Mouse (Mus musculus) heart, embryonic 16.5 days (tissue): ENCODE data around the gene Dusp5. TPM values are rescaled to one million over a fixed set of nuclear protein-coding genes. Genes with fewer than 3 reads are reported as not detected.
A peak's percentile ranks its signal among the peaks of the same experiment; 100 is the strongest.
"Not testable (repeated sequence)": the region's sequence is repeated elsewhere in the genome, so short reads cannot be mapped to it uniquely, and the experiment has no call there.

Source experiments
- ATAC-seq: fragments of 200-750 bp; cut with Nextera tagmentation; replicated peaks from 2 replicates; pipeline ENCODE4 v1.8.0; 2017; ENCODE audit warnings: moderate number of reproducible peaks; ENCODE audit not compliant: insufficient read depth, low FRiP score; ENCODE audit errors: extremely low read depth
- H3K27ac ChIP-seq: fragments of 300-500 bp; sonication (generic); 2 replicates; pipeline ENCODE4 v1.5.1; 2014; ENCODE audit warnings: mild to moderate bottlenecking, low read length, control low read depth, moderate library complexity
- H3K27me3 ChIP-seq: fragments of 300-500 bp; sonication (generic); 2 replicates; pipeline ENCODE4 v1.6.1; 2014; ENCODE audit warnings: low read length, mixed read lengths; ENCODE audit not compliant: control insufficient read depth, insufficient read depth
- H3K36me3 ChIP-seq: fragments of 300-500 bp; sonication (generic); 2 replicates; pipeline ENCODE4 v1.6.1; 2014; ENCODE audit not compliant: control insufficient read depth, insufficient read depth
- H3K4me1 ChIP-seq: fragments of 300-500 bp; sonication (generic); 2 replicates; pipeline ENCODE4 v1.6.1; 2014; ENCODE audit warnings: low read length, mixed read lengths; ENCODE audit not compliant: control insufficient read depth, insufficient read depth
- H3K4me2 ChIP-seq: fragments of 300-500 bp; sonication (generic); 2 replicates; pipeline ENCODE4 v1.6.1; 2014; ENCODE audit warnings: low read depth, mild to moderate bottlenecking, control low read depth, low read length
- H3K4me3 ChIP-seq: fragments of 300-500 bp; sonication (generic); 2 replicates; pipeline ENCODE4 v1.5.1; 2014; ENCODE audit warnings: mild to moderate bottlenecking, control low read depth, low read length
- H3K9ac ChIP-seq: fragments of 300-500 bp; sonication (generic); 2 replicates; pipeline ENCODE4 v1.6.1; 2014; ENCODE audit warnings: low read length, control low read depth
- H3K9me3 ChIP-seq: fragments of 300-500 bp; sonication (generic); replicated peaks from 2 replicates; pipeline ENCODE4 v1.6.1; 2016; ENCODE audit warnings: low read length; ENCODE audit not compliant: control insufficient read depth
- WGBS: fragments of 180-500 bp; shearing (Covaris S2); extraction: QIAGEN DNeasy Blood & Tissue Kit; methylation state at CpG from one replicate; pipeline ENCODE4 v1.1.7; 2014; 5-methylcytosine and 5-hydroxymethylcytosine counted together
- polyA plus RNA-seq: library from polyadenylated mRNA; unstranded; fragments of >200 nt; fragmentation: Nextera tagmentation; extraction: Ambion mirVana; gene quantifications from 2 replicates; pipeline ENCODE4 v1.2.1, GENCODE M21; 2015

Dusp5 gene
- polyA plus RNA-seq, 1 experiment from 2014 or later: 11.5 TPM

GRCm38 (mm10) chr19:53492528-53492927, 36.4 kb upstream of the Dusp5 start:
- no peaks in the 10 kb centered on the region for H3K36me3 ChIP-seq
- H3K27me3 ChIP-seq: no peaks in the 10 kb centered on the region
- H3K9ac ChIP-seq: no peak overlapping the region
- no peak for ATAC-seq
- H3K27ac ChIP-seq: no peak overlapping the region
- WGBS: 47% methylated on average over 4 of the region's 4 CpGs
- peaks cover 12% of the 10 kb centered on the region for H3K4me1 ChIP-seq
- H3K9me3 ChIP-seq: no peaks in the 10 kb centered on the region
- H3K4me3 ChIP-seq: no peak overlapping the region
- H3K4me2 ChIP-seq: no peak overlapping the region

GRCm38 (mm10) chr19:53493866-53494265, 35.0 kb upstream of the Dusp5 start:
- H3K4me3 ChIP-seq: no peak overlapping the region
- H3K9ac ChIP-seq: no peak overlapping the region
- no peaks in the 10 kb centered on the region for H3K36me3 ChIP-seq
- WGBS: 33% methylated on average over 5 of the region's 5 CpGs
- H3K4me2 ChIP-seq: no peak overlapping the region
- ATAC-seq: peak; percentile 88
- H3K27ac ChIP-seq: peak overlapping the region; percentile 82
- no peaks in the 10 kb centered on the region for H3K9me3 ChIP-seq
- no peaks in the 10 kb centered on the region for H3K27me3 ChIP-seq
- peaks cover 12% of the 10 kb centered on the region for H3K4me1 ChIP-seq

GRCm38 (mm10) chr19:53497910-53498309, 31.0 kb upstream of the Dusp5 start:
- no peak for ATAC-seq
- Histone ChIP-seq H3K27me3 (no peaks in the 10 kb centered on the region), H3K4me2 (no peak overlapping the region), H3K27ac (no peak overlapping the region), H3K4me3 (no peak overlapping the region), H3K36me3 (no peaks in the 10 kb centered on the region), H3K9me3 (no peaks in the 10 kb centered on the region), H3K9ac (no peak overlapping the region), H3K4me1 (peaks cover 16% of the 10 kb centered on the region)
- 63% methylated on average over 3 of the region's 3 CpGs for WGBS

- H3K9me3 ChIP-seq: no peaks in the 10 kb centered on the region
- 81% methylated on average over 8 of the region's 8 CpGs for WGBS
These were observed 29.9 kb upstream of the Dusp5 start for GRCm38 (mm10) chr19:53499049-53499448.

GRCm38 (mm10) chr19:53499451-53499940, 29.4 kb upstream of the Dusp5 start:
- no peak overlapping the region for H3K27ac ChIP-seq
- ATAC-seq: no peak
- H3K4me1 ChIP-seq: peaks cover 16% of the 10 kb centered on the region
- H3K27me3 ChIP-seq: no peaks in the 10 kb centered on the region
- H3K36me3 ChIP-seq: no peaks in the 10 kb centered on the region
- no peak overlapping the region for H3K9ac ChIP-seq
- 92% methylated on average over 4 of the region's 4 CpGs for WGBS
- no peaks in the 10 kb centered on the region for H3K9me3 ChIP-seq
- H3K4me3 ChIP-seq: no peak overlapping the region
- H3K4me2 ChIP-seq: no peak overlapping the region

More at GRCm38 (mm10) chr19:53499049-53499448, 29.9 kb upstream of the Dusp5 start:
- no peaks in the 10 kb centered on the region for H3K36me3 ChIP-seq
- ATAC-seq: no peak
- no peaks in the 10 kb centered on the region for H3K27me3 ChIP-seq
- no peak overlapping the region for H3K4me2 ChIP-seq
- no peak overlapping the region for H3K9ac ChIP-seq
- H3K27ac ChIP-seq: no peak overlapping the region
- H3K4me3 ChIP-seq: no peak overlapping the region
- H3K4me1 ChIP-seq: peaks cover 16% of the 10 kb centered on the region

GRCm38 (mm10) chr19:53500298-53501006, 28.5 kb upstream of the Dusp5 start:
- Histone ChIP-seq H3K36me3 (no peaks in the 10 kb centered on the region), H3K4me2 (no peak overlapping the region; the same call in 1 of the 2 replicates), H3K27ac (no peak overlapping the region), H3K9me3 (no peaks in the 10 kb centered on the region), H3K4me3 (no peak overlapping the region), H3K27me3 (no peaks in the 10 kb centered on the region), H3K9ac (0 out of 2 replicates have a peak overlapping the region, but pooled peaks have one; percentile 13), H3K4me1 (peaks cover 22% of the 10 kb centered on the region)
- WGBS: 54% methylated on average over 25 of the region's 25 CpGs
- ATAC-seq: peak; percentile 42

- H3K36me3 ChIP-seq, H3K4me3 ChIP-seq, H3K27me3 ChIP-seq, H3K9me3 ChIP-seq, H3K4me2 ChIP-seq, H3K27ac ChIP-seq, H3K9ac ChIP-seq, ATAC-seq: not testable (repeated sequence)
- WGBS: 83% methylated on average over 7 of the region's 7 CpGs
- H3K4me1 ChIP-seq: peaks cover 28% of the 10 kb centered on the region
These were observed 27.7 kb upstream of the Dusp5 start for GRCm38 (mm10) chr19:53501239-53501638.

- Histone ChIP-seq H3K27ac (no peak overlapping the region), H3K36me3 (no peaks in the 10 kb centered on the region), H3K9ac (no peak overlapping the region), H3K4me1 (peaks cover 29% of the 10 kb centered on the region), H3K27me3 (no peaks in the 10 kb centered on the region), H3K4me2 (no peak overlapping the region), H3K4me3 (no peak overlapping the region), H3K9me3 (no peaks in the 10 kb centered on the region)
- WGBS: 91% methylated on average over 2 of the region's 2 CpGs
- ATAC-seq: no peak
These were observed 27.1 kb upstream of the Dusp5 start for GRCm38 (mm10) chr19:53501765-53502164.

- no peak for ATAC-seq
- Histone ChIP-seq H3K4me3 (no peak overlapping the region), H3K27me3 (no peaks in the 10 kb centered on the region), H3K36me3 (no peaks in the 10 kb centered on the region), H3K4me2 (no peak overlapping the region), H3K27ac (peak overlapping the region; percentile 29; the same call in 1 of the 2 replicates), H3K4me1 (peaks cover 39% of the 10 kb centered on the region), H3K9me3 (no peaks in the 10 kb centered on the region), H3K9ac (no peak overlapping the region)
- 53% methylated on average over 9 of the region's 9 CpGs for WGBS
These were observed 26.0 kb upstream of the Dusp5 start for GRCm38 (mm10) chr19:53502891-53503371.
